Mouse (Mus musculus): ENCODE measurements at regions not wholly inside any gene's neighbourhood (a gene's known extent, or its start where the extent isn't known, plus 50 kb on each side); places are given as distances from the start of the nearest gene placed in this dataset.

Small RNA genes in the stretch of these regions (microRNA-seq; reads per million reads assigned to microRNA genes)
- gene Gm27760, result 0 reads per million in 2 experiments

Data from left cerebral cortex, adult 18-20 months (tissue).